Mouse (Mus musculus): ENCODE data around the gene Pts.
A peak's percentile ranks its signal among the peaks of the same experiment; 100 is the strongest.

DNA sequence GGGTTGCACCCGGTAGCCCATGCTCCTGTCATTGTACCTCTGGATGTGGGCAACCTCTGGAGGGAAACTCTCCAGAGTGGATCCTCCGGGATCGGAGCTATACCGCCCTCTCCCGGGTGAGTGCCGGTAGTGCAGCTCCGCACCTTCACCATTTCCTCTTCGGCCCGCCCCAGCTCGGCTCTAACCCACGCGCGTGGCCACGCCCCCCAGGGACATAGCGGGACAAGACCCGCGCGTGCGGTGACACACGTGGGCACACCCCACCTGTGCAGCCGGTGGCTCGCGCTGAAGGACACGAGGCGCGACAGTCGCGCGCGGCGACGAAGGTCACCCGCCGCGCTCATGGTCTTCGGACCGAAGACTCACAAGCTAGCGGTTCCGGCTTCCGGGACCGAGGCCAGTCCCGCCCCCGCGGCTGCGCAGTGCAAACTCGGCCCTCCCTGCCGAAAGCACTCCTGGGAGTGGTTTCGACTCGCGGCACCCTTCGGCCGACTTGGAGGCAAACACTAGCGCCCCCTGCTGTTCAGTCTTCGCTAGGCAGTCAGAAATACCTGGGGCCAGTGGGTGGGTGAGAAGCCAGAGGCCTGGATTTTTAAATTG, at the start of gene Pts:
- TF ChIP-seq POLR2A (IDR thresholded peaks at IDR 0.05; ENCODE audit: borderline replicate concordance, low read depth, low read length), result no peak
- peak; percentile 88 for TF ChIP-seq CTCF (IDR thresholded peaks at IDR 0.05; ENCODE audit: low read depth, low read length)
